Mouse (Mus musculus) neural tube, embryonic 12.5 days (tissue): ENCODE data around the gene Olfr1261. TPM values are rescaled to one million over a fixed set of nuclear protein-coding genes. Genes with fewer than 3 reads are reported as not detected.

Experiments used
- ATAC-seq: fragments of 200-750 bp; cut with Nextera tagmentation; 2 replicates; pipeline ENCODE4 v1.8.0; 2017; ENCODE audit warnings: low read depth, mild to moderate bottlenecking, moderate TSS enrichment, moderate library complexity; ENCODE audit not compliant: low FRiP score
- H3K27ac ChIP-seq: fragments of 300-500 bp; sonication (generic); 2 replicates; pipeline ENCODE4 v1.5.1; 2016
- H3K27me3 ChIP-seq: fragments of 300-500 bp; sonication (generic); replicated peaks from 2 replicates; pipeline ENCODE4 v1.6.1; 2016; ENCODE audit warnings: mild to moderate bottlenecking
- H3K36me3 ChIP-seq: fragments of 300-500 bp; sonication (generic); 2 replicates; pipeline ENCODE4 v1.6.1; 2016; ENCODE audit warnings: mild to moderate bottlenecking
- H3K4me1 ChIP-seq: fragments of 300-500 bp; sonication (generic); 2 replicates; pipeline ENCODE4 v1.6.1; 2016
- H3K4me2 ChIP-seq: fragments of 300-500 bp; sonication (generic); replicated peaks from 2 replicates; pipeline ENCODE4 v1.6.1; 2016; ENCODE audit warnings: mild to moderate bottlenecking
- H3K4me3 ChIP-seq: fragments of 300-500 bp; sonication (generic); 2 replicates; pipeline ENCODE4 v1.5.1; 2016
- H3K9ac ChIP-seq: fragments of 300-500 bp; sonication (generic); 2 replicates; pipeline ENCODE4 v1.6.1; 2016; ENCODE audit warnings: mild to moderate bottlenecking
- H3K9me3 ChIP-seq: fragments of 300-500 bp; sonication (generic); 2 replicates; pipeline ENCODE4 v1.6.1; 2016; ENCODE audit warnings: mild to moderate bottlenecking
- WGBS: fragments of 180-500 bp; shearing (Covaris S2); methylation state at CpG from one replicate; pipeline ENCODE4 v1.1.7; 2016; 5-methylcytosine and 5-hydroxymethylcytosine counted together
- polyA plus RNA-seq: library from polyadenylated mRNA; unstranded; fragments of >200 nt; fragmentation: Nextera tagmentation; extraction: Ambion mirVana; gene quantifications from 2 replicates; pipeline ENCODE4 v1.2.1, GENCODE M21; 2016

Gene Olfr1261
- not detected in 2 replicates for polyA plus RNA-seq

GRCm38 (mm10) chr2:89990921-89991320, at the start of gene Olfr1261:
TSS of gene Olfr1261 (plus strand) at chr2:89991221.
- no peak within 1 kb of the TSS for H3K4me3 ChIP-seq
- ATAC-seq = no peak
- no peaks in the 10 kb centered on the region for H3K36me3 ChIP-seq
- H3K9ac ChIP-seq = no peak within 1 kb of the TSS
- no peaks in the 10 kb centered on the region for H3K9me3 ChIP-seq
- no peak within 1 kb of the TSS for H3K27ac ChIP-seq
- no peak within 1 kb of the TSS for H3K4me2 ChIP-seq
- no peaks in the 10 kb centered on the region for H3K4me1 ChIP-seq
- no peaks in the 10 kb centered on the region for H3K27me3 ChIP-seq

- Histone ChIP-seq H3K9ac (no peak within 1 kb of the TSS), H3K4me3 (no peak within 1 kb of the TSS), H3K9me3 (no peaks in the 10 kb centered on the region), H3K27ac (no peak within 1 kb of the TSS), H3K27me3 (no peaks in the 10 kb centered on the region), H3K4me2 (no peak within 1 kb of the TSS), H3K4me1 (no peaks in the 10 kb centered on the region), H3K36me3 (no peaks in the 10 kb centered on the region)
- ATAC-seq = no peak
- WGBS = 90% methylated on average over 5 of the region's 5 CpGs
These were observed 42.5 kb upstream of the Olfr1261 start, which contains the start of gene Olfr1259 for GRCm38 (mm10) chr2:89948564-89948963. TSS of gene Olfr1259 (minus strand) at chr2:89948664.

GRCm38 (mm10) chr2:89974184-89974583, 16.8 kb upstream of the Olfr1261 start, which contains the start of gene Olfr1260:
TSS of gene Olfr1260 (plus strand) at chr2:89974340.
- Histone ChIP-seq H3K9ac (no peak within 1 kb of the TSS), H3K36me3 (no peaks in the 10 kb centered on the region), H3K9me3 (no peaks in the 10 kb centered on the region), H3K4me3 (no peak within 1 kb of the TSS), H3K4me2 (no peak within 1 kb of the TSS), H3K4me1 (no peaks in the 10 kb centered on the region), H3K27me3 (no peaks in the 10 kb centered on the region), H3K27ac (no peak within 1 kb of the TSS)
- no peak for ATAC-seq
- 66% methylated on average over 2 of the region's 2 CpGs for WGBS

- WGBS = 88% methylated on average over 2 of the region's 2 CpGs
- Histone ChIP-seq H3K4me2 (no peak overlapping the region), H3K4me1 (no peaks in the 10 kb centered on the region), H3K27me3 (no peaks in the 10 kb centered on the region), H3K4me3 (no peak overlapping the region), H3K36me3 (no peaks in the 10 kb centered on the region), H3K9me3 (no peaks in the 10 kb centered on the region), H3K27ac (no peak overlapping the region), H3K9ac (no peak overlapping the region)
- no peak for ATAC-seq
These were observed 13.3 kb upstream of the Olfr1261 start for GRCm38 (mm10) chr2:89977709-89978108.

GRCm38 (mm10) chr2:89999845-90000244, 8.8 kb downstream of the Olfr1261 start, which contains the start of gene Olfr1262:
TSS of gene Olfr1262 (plus strand) at chr2:90000145.
- Histone ChIP-seq H3K36me3 (no peaks in the 10 kb centered on the region), H3K4me1 (no peaks in the 10 kb centered on the region), H3K9me3 (no peaks in the 10 kb centered on the region), H3K27me3 (no peaks in the 10 kb centered on the region), H3K27ac (no peak within 1 kb of the TSS), H3K4me2 (no peak within 1 kb of the TSS), H3K9ac (no peak within 1 kb of the TSS), H3K4me3 (no peak within 1 kb of the TSS)
- no peak for ATAC-seq

- Histone ChIP-seq H3K27me3 (no peaks in the 10 kb centered on the region), H3K4me3 (no peak within 1 kb of the TSS), H3K36me3 (no peaks in the 10 kb centered on the region), H3K4me2 (no peak within 1 kb of the TSS), H3K4me1 (no peaks in the 10 kb centered on the region), H3K9me3 (no peaks in the 10 kb centered on the region), H3K27ac (no peak within 1 kb of the TSS), H3K9ac (no peak within 1 kb of the TSS)
- ATAC-seq = no peak
- WGBS = 93% methylated on average over 2 of the region's 2 CpGs
These were observed 20.8 kb downstream of the Olfr1261 start, which contains the start of gene Olfr1263 for GRCm38 (mm10) chr2:90011831-90012230. TSS of gene Olfr1263 (plus strand) at chr2:90012131.

- no peak within 1 kb of the TSS for H3K4me3 ChIP-seq
- H3K36me3 ChIP-seq = no peaks in the 10 kb centered on the region
- H3K27me3 ChIP-seq = no peaks in the 10 kb centered on the region
- 76% methylated on average over 2 of the region's 2 CpGs for WGBS
- no peaks in the 10 kb centered on the region for H3K9me3 ChIP-seq
- no peaks in the 10 kb centered on the region for H3K4me1 ChIP-seq
- no peak within 1 kb of the TSS for H3K27ac ChIP-seq
- H3K4me2 ChIP-seq = no peak within 1 kb of the TSS
- no peak for ATAC-seq
- H3K9ac ChIP-seq = no peak within 1 kb of the TSS
These were observed 34.5 kb downstream of the Olfr1261 start, which contains the start of gene Olfr1264 for GRCm38 (mm10) chr2:90025477-90025876. TSS of gene Olfr1264 (minus strand) at chr2:90025577.

GRCm38 (mm10) chr2:90035037-90035436, 44.0 kb downstream of the Olfr1261 start, which contains the start of gene Olfr1265:
TSS of gene Olfr1265 (plus strand) at chr2:90035337.
- Histone ChIP-seq H3K9ac (no peak within 1 kb of the TSS), H3K9me3 (no peaks in the 10 kb centered on the region), H3K4me3 (no peak within 1 kb of the TSS), H3K36me3 (no peaks in the 10 kb centered on the region), H3K4me2 (no peak within 1 kb of the TSS), H3K4me1 (no peaks in the 10 kb centered on the region), H3K27ac (no peak within 1 kb of the TSS), H3K27me3 (no peaks in the 10 kb centered on the region)
- ATAC-seq = no peak

Other genes starting within 250 kb of the Olfr1261 start
- not detected in 2 replicates for gene Olfr1253, start 234.1 kb upstream of the Olfr1261 start, polyA plus RNA-seq
- gene Olfr1254, start 197.6 kb upstream of the Olfr1261 start, polyA plus RNA-seq = not detected in 2 replicates
- not detected in 2 replicates for gene Olfr1255, start 179.2 kb upstream of the Olfr1261 start, polyA plus RNA-seq
- gene Olfr1256, start 149.7 kb upstream of the Olfr1261 start, polyA plus RNA-seq = not detected in 2 replicates
- not detected in 2 replicates for gene Olfr48, start 143.0 kb upstream of the Olfr1261 start, polyA plus RNA-seq
- not detected in 2 replicates for gene Olfr1257, start 112.8 kb upstream of the Olfr1261 start, polyA plus RNA-seq
- gene Olfr1258, start 63.9 kb upstream of the Olfr1261 start, polyA plus RNA-seq = not detected in 2 replicates
- gene Olfr1259, start 42.6 kb upstream of the Olfr1261 start, polyA plus RNA-seq = not detected in 2 replicates
- not detected in 2 replicates for gene Olfr1260, start 16.9 kb upstream of the Olfr1261 start, polyA plus RNA-seq
- not detected in 2 replicates for gene Olfr1262, start 8.9 kb downstream of the Olfr1261 start, polyA plus RNA-seq
- gene Olfr1263, start 20.9 kb downstream of the Olfr1261 start, polyA plus RNA-seq = not detected in 2 replicates
- not detected in 2 replicates for gene Olfr1264, start 34.4 kb downstream of the Olfr1261 start, polyA plus RNA-seq
- gene Olfr1265, start 44.1 kb downstream of the Olfr1261 start, polyA plus RNA-seq = not detected in 2 replicates
- not detected in 2 replicates for gene Olfr140, start 72.4 kb downstream of the Olfr1261 start, polyA plus RNA-seq
- gene Olfr1269, start 130.2 kb downstream of the Olfr1261 start, polyA plus RNA-seq = not detected in 2 replicates
- gene Olfr32, start 151.1 kb downstream of the Olfr1261 start, polyA plus RNA-seq = not detected in 2 replicates
- gene Olfr1270, start 161.9 kb downstream of the Olfr1261 start, polyA plus RNA-seq = not detected in 2 replicates
- gene Olfr1506, start 233.3 kb downstream of the Olfr1261 start, polyA plus RNA-seq = not detected in 2 replicates